Mouse (Mus musculus): ENCODE data around the gene Stx8. TPM values are rescaled to one million over a fixed set of nuclear protein-coding genes. Genes with fewer than 3 reads are reported as not detected.

The Stx8 gene
- polyA plus RNA-seq, 1 experiment, result 78.2 TPM

DNA sequence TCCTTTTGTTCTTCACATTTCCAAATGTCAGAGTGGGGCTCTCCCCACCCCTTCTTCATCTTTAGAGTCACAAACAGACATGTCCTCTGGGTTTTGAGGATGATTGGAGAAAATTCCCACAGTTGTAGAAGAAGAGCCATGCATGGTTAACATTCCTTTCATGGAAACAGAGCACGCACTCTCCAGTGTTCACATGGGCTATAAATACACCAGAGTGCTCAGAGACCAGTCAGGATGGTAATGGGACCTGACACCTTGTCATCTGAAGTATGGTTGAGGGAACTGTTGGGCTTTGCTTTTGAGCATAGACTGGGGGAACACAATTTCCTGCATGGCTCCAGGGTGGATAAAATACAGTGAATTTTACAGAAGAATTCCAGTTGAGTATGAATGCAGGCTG is 6.6 kb downstream of the Stx8 start:
- Histone ChIP-seq H3K27ac (ENCODE audit: insufficient read depth, low read depth, low read length) (no peak overlapping the region), H3K4me3 (ENCODE audit: insufficient read depth, low read length) (no peak overlapping the region), H3K4me1 (ENCODE audit: control insufficient read depth, insufficient read depth, low read length) (peaks cover 8% of the 10 kb centered on the region)
- TF ChIP-seq POLR2A (IDR thresholded peaks at IDR 0.05; ENCODE audit: borderline replicate concordance, low read depth, low read length) (no peak), CTCF (IDR thresholded peaks at IDR 0.05; ENCODE audit: low read depth, low read length) (no peak)

DNA sequence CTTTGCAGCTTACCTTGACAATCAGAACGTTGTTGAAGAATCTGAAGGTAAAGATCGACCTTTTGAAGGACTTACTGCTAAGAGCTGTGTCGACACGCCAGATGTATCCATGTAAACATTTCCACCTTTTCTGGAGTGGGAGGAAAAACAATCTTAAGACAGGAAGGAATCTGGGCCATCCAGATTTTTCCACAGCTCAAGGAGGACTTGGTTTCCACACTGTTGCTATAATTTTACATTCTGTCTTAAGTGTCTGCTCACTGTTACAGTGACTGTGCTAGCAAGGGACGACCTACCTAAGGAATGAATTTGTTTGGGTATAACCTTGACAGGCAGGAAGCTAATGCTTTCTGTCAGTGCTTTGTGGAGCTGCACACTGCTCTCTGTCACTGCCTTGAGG is 7.2 kb downstream of the Stx8 start:
- Histone ChIP-seq H3K4me1 (ENCODE audit: control insufficient read depth, insufficient read depth, low read length) (peaks cover 3% of the 10 kb centered on the region; the same call in 1 of the 2 replicates), H3K4me3 (ENCODE audit: insufficient read depth, low read length) (no peak overlapping the region), H3K27ac (ENCODE audit: insufficient read depth, low read depth, low read length) (no peak overlapping the region)
- TF ChIP-seq CTCF (IDR thresholded peaks at IDR 0.05; ENCODE audit: low read depth, low read length), result no peak
- no peak for TF ChIP-seq POLR2A (IDR thresholded peaks at IDR 0.05; ENCODE audit: borderline replicate concordance, low read depth, low read length)

DNA sequence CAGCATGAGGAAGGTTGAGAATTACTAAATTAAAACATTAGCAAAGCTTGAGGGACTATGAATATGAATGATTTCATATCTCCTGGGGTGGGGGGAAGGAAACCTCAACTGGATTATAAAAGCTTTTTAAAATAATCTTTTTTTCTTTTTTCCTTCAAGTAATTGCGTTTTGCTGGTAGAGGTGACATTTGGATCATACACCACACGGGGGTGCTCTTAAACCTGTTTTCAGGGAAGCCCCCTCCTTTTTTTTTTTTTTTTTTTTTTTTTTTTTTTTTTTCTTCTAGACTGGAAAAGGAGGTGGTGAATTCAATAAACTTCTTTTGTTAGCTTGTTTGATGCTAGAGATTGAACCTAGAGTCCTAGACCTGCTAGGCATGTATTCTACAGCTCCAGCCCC is 9.3 kb downstream of the Stx8 start:
- TF ChIP-seq POLR2A (IDR thresholded peaks at IDR 0.05; ENCODE audit: borderline replicate concordance, low read depth, low read length) (no peak), CTCF (IDR thresholded peaks at IDR 0.05; ENCODE audit: low read depth, low read length) (no peak)
- Histone ChIP-seq H3K27ac (ENCODE audit: insufficient read depth, low read depth, low read length) (no peak overlapping the region), H3K4me1 (ENCODE audit: control insufficient read depth, insufficient read depth, low read length) (no peaks in the 10 kb centered on the region), H3K4me3 (ENCODE audit: insufficient read depth, low read length) (no peak overlapping the region)

DNA sequence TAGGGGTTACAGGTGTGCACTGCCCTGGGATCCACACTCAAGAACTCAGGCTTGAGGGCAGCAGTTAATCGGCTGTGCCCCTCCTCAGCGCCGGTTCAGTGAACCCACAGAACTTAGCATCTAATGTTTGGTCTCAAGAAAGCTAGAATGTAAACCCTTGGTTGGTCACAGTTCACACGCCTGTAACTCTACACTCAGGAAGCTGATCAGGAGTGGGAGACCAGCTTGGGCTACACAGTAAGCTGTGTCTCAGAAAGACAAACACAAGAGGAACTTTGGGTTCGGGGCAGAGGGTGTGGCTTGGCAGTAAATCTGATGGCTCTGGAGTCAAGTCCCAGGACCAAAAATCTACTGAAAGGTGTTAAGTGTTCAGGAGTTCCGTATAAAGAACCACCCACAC is 17.6 kb downstream of the Stx8 start:
- Histone ChIP-seq H3K4me3 (ENCODE audit: insufficient read depth, low read length) (no peak overlapping the region), H3K4me1 (ENCODE audit: control insufficient read depth, insufficient read depth, low read length) (no peaks in the 10 kb centered on the region)
- TF ChIP-seq CTCF (IDR thresholded peaks at IDR 0.05; ENCODE audit: low read depth, low read length), result no peak
- no peak for TF ChIP-seq POLR2A (IDR thresholded peaks at IDR 0.05; ENCODE audit: borderline replicate concordance, low read depth, low read length)

DNA sequence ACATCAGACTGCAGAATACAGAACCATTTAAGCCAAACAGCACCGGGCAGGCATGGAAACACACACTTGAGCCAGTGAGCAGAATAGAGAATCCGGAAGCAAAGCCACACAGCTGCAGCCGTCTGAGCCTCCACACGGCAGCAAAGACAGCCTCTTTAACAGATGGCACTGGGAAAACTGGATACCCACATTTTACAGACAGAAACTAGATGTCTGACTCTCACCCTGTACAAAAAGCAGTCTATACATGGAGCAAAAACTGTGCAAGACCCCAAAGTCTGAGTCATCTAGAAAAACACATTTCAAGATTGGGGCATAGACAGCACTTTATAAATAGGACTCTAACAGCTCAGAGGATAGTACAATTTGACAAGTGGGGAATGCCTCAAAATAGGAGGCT is 25.2 kb downstream of the Stx8 start:
- TF ChIP-seq CTCF (IDR thresholded peaks at IDR 0.05; ENCODE audit: low read depth, low read length) (no peak), POLR2A (IDR thresholded peaks at IDR 0.05; ENCODE audit: borderline replicate concordance, low read depth, low read length) (no peak)
- Histone ChIP-seq H3K27ac (ENCODE audit: insufficient read depth, low read depth, low read length) (no peak overlapping the region), H3K4me3 (ENCODE audit: insufficient read depth, low read length) (no peak overlapping the region), H3K4me1 (ENCODE audit: control insufficient read depth, insufficient read depth, low read length) (peaks cover 10% of the 10 kb centered on the region)

More for the DNA sequence above, 17.6 kb downstream of the Stx8 start:
- H3K27ac ChIP-seq (ENCODE audit: insufficient read depth, low read depth, low read length), result no peak overlapping the region

DNA sequence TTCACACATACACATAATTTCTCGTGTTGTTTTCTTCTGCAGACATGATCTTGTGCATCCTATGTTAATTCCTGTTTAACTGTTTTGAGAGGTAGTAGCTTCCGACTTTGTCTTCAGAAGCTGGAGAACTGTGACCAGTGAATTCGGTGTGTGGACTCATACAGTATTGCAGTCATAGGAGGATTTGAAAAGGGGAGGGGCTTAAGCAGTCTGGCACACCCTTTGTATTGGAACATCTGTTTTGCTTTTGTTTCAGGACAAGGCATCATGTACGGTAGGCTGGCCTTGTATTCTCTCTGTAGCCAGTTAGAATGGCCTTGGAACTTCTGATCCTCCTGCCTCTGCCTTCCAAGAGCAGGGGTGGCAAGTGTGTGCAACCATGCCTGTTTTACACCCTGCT is 30.0 kb downstream of the Stx8 start:
- no peak for TF ChIP-seq POLR2A (IDR thresholded peaks at IDR 0.05; ENCODE audit: borderline replicate concordance, low read depth, low read length)
- no peak for TF ChIP-seq CTCF (IDR thresholded peaks at IDR 0.05; ENCODE audit: low read depth, low read length)
- no peak overlapping the region for H3K4me3 ChIP-seq (ENCODE audit: insufficient read depth, low read length)

DNA sequence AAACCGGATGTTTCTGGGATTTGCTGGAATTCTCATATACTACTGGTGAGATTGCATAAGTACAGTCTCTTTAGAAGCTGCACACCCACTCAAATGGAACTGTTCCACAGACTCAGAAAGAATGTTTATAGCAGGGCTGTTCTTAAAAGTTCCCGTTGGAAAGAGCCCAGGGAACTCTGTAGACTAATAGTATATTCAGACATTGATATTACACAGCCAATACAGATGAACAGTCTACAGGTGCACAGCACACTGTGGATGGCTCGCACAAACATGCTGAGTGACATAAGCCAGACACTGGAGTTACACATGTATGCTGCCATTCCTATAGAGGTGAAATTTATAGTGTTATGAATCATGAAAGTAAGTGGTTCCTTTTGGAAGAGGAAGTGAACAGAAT is 32.9 kb downstream of the Stx8 start:
- Histone ChIP-seq H3K4me1 (ENCODE audit: control insufficient read depth, insufficient read depth, low read length) (peaks cover 15% of the 10 kb centered on the region), H3K27ac (ENCODE audit: insufficient read depth, low read depth, low read length) (no peak overlapping the region), H3K4me3 (ENCODE audit: insufficient read depth, low read length) (no peak overlapping the region)
- TF ChIP-seq CTCF (IDR thresholded peaks at IDR 0.05; ENCODE audit: low read depth, low read length), result no peak
- TF ChIP-seq POLR2A (IDR thresholded peaks at IDR 0.05; ENCODE audit: borderline replicate concordance, low read depth, low read length), result no peak

More for the DNA sequence above, 30.0 kb downstream of the Stx8 start:
- Histone ChIP-seq H3K27ac (ENCODE audit: insufficient read depth, low read depth, low read length) (no peak overlapping the region), H3K4me1 (ENCODE audit: control insufficient read depth, insufficient read depth, low read length) (peaks cover 15% of the 10 kb centered on the region)

DNA sequence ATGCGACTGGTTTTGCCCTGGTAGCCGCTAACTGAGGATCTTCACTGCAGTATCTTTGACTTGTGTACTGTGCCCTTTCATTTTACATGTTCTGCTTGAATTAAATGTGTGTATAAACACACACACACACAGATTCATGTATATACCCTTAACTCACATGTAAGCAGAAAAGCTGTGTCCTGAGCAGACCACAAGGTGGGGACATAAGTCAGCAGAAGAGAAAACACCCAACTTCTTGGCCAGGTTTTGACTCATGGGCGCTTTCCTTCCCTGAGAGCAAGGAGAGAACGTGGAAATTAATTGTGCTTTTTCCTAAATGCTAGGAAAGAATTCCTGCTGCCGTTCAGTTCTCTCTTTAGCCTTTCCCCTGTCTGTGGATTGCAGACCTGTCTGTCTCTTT is 33.6 kb downstream of the Stx8 start:
- TF ChIP-seq POLR2A (IDR thresholded peaks at IDR 0.05; ENCODE audit: borderline replicate concordance, low read depth, low read length), result no peak
- no peak for TF ChIP-seq CTCF (IDR thresholded peaks at IDR 0.05; ENCODE audit: low read depth, low read length)
- Histone ChIP-seq H3K27ac (ENCODE audit: insufficient read depth, low read depth, low read length) (no peak overlapping the region), H3K4me3 (ENCODE audit: insufficient read depth, low read length) (no peak overlapping the region), H3K4me1 (ENCODE audit: control insufficient read depth, insufficient read depth, low read length) (peaks cover 15% of the 10 kb centered on the region)

- TF ChIP-seq POLR2A (IDR thresholded peaks at IDR 0.05; ENCODE audit: borderline replicate concordance, low read depth, low read length) (no peak), CTCF (IDR thresholded peaks at IDR 0.05; ENCODE audit: low read depth, low read length) (peak; percentile 78)
- H3K4me1 ChIP-seq (ENCODE audit: control insufficient read depth, insufficient read depth, low read length), result peaks cover under 1% of the 10 kb centered on the region
- H3K4me3 ChIP-seq (ENCODE audit: insufficient read depth, low read length), result no peak overlapping the region
- no peak overlapping the region for H3K27ac ChIP-seq (ENCODE audit: insufficient read depth, low read depth, low read length)
These were observed 38.2 kb downstream of the Stx8 start for GRCm38 (mm10) chr11:68004191-68004590.

GRCm38 (mm10) chr11:68006216-68006789 is 40.3 kb downstream of the Stx8 start:
- H3K4me3 ChIP-seq (ENCODE audit: insufficient read depth, low read length), result no peak overlapping the region
- TF ChIP-seq POLR2A (IDR thresholded peaks at IDR 0.05; ENCODE audit: borderline replicate concordance, low read depth, low read length) (no peak), CTCF (IDR thresholded peaks at IDR 0.05; ENCODE audit: low read depth, low read length) (no peak)
- H3K27ac ChIP-seq (ENCODE audit: insufficient read depth, low read depth, low read length), result no peak overlapping the region
- H3K4me1 ChIP-seq (ENCODE audit: control insufficient read depth, insufficient read depth, low read length), result peaks cover 2% of the 10 kb centered on the region

- H3K4me3 ChIP-seq (ENCODE audit: insufficient read depth, low read length), result no peak overlapping the region
- no peak overlapping the region for H3K27ac ChIP-seq (ENCODE audit: insufficient read depth, low read depth, low read length)
- no peak for TF ChIP-seq POLR2A (IDR thresholded peaks at IDR 0.05; ENCODE audit: borderline replicate concordance, low read depth, low read length)
- no peak for TF ChIP-seq CTCF (IDR thresholded peaks at IDR 0.05; ENCODE audit: low read depth, low read length)
- H3K4me1 ChIP-seq (ENCODE audit: control insufficient read depth, insufficient read depth, low read length), result peaks cover 2% of the 10 kb centered on the region
These were observed 41.7 kb downstream of the Stx8 start for GRCm38 (mm10) chr11:68007645-68008044.

All from bone marrow macrophage, adult 2 months (primary cell).